Mouse (Mus musculus) stomach, embryonic 14.5 days (tissue): ENCODE data around the gene Spdye4b. TPM values are rescaled to one million over a fixed set of nuclear protein-coding genes. Genes with fewer than 3 reads are reported as not detected.

Experiments used
- microRNA-seq: library from miRNA; unstranded; fragments of <30 nt; microRNA quantifications from one replicate; pipeline ENCODE4, GENCODE M21; 2016
- polyA plus RNA-seq: library from polyadenylated mRNA; unstranded; fragments of >200 nt; fragmentation: Nextera tagmentation; extraction: Ambion mirVana; gene quantifications from 2 replicates; pipeline ENCODE4 v1.2.1, GENCODE M21; 2014

Gene Spdye4b
- polyA plus RNA-seq, 1 experiment from 2014 or later = not detected

Small RNA genes lying within 50 kb of the gene (microRNA-seq; reads per million reads assigned to microRNA genes)
- gene Gm44405 = not detected

Other genes with a start within 250 kb of the Spdye4b start
- 232 and 251 TPM in 2 replicates for gene Fscn1, start 220.7 kb upstream of the Spdye4b start, polyA plus RNA-seq
- 50.7 and 52.1 TPM in 2 replicates for gene Rnf216, start 68.0 kb upstream of the Spdye4b start, polyA plus RNA-seq
- 0.07 TPM in 1 of 2 replicates, not detected in the other for gene Olfr718-ps1, start 33.4 kb upstream of the Spdye4b start, polyA plus RNA-seq
- 13.2 and 18.0 TPM in 2 replicates for gene Rbak, start 242 bp upstream of the Spdye4b start, polyA plus RNA-seq
- not detected in 2 replicates for gene Spdye4a, start 45.9 kb downstream of the Spdye4b start, polyA plus RNA-seq
- 15.9 and 19.3 TPM in 2 replicates for gene Zfp12, start 54.1 kb downstream of the Spdye4b start, polyA plus RNA-seq
- gene Zfp316, start 89.0 kb downstream of the Spdye4b start, polyA plus RNA-seq = 1.5 and 1.7 TPM in 2 replicates
- 0.12 and 0.24 TPM in 2 replicates for gene Zfp853, start 112.6 kb downstream of the Spdye4b start, polyA plus RNA-seq
- 26.0 and 28.8 TPM in 2 replicates for gene E130309D02Rik, start 134.3 kb downstream of the Spdye4b start, polyA plus RNA-seq
- 76.2 and 83.4 TPM in 2 replicates for gene Zdhhc4, start 148.2 kb downstream of the Spdye4b start, polyA plus RNA-seq
- 1.3 and 2.0 TPM in 2 replicates for gene Grid2ip, start 176.3 kb downstream of the Spdye4b start, polyA plus RNA-seq
- 387 and 412 TPM in 2 replicates for gene Kdelr2, start 222.8 kb downstream of the Spdye4b start, polyA plus RNA-seq